8 mouse cellular contexts compared by ENCODE assay signal in the genomic region with DNA sequence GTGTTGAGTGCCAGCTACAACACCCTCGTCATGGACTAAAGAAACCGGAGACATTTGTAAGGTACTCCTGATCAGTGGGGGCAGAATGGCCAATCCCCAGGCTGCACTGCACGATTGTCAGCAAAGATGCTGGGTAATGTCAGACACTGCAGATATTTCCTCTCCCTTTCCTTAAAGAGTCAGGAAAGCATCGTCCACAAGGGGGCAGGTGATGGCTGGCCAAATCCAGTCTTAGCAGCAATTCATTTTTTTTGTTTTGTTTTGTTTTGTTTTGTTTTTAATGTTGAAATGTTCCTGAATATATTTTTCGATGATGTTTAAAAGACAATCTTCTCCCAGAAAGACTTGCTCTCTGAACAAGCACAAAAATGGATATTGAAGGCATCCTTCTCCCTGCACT. TPM values are rescaled to one million over a fixed set of nuclear protein-coding genes. Genes with fewer than 3 reads are reported as not detected.
A peak's percentile ranks its signal among the peaks of the same experiment; 100 is the strongest.
DNase-seq lines count a peak whose midpoint lies in the region; ATAC-seq and TF ChIP-seq lines count a peak whose summit lies in the region.

No protein-coding gene starts in this region.

- no peaks in the 10 kb centered on the region for H3K27me3 ChIP-seq in kidney, postnatal 0 days (ENCODE audit: insufficient read depth, low read length)
- no peaks in the 10 kb centered on the region for H3K27me3 ChIP-seq in kidney, embryonic 15.5 days
- no peaks in the 10 kb centered on the region for H3K27me3 ChIP-seq in neural tube, embryonic 15.5 days (replicated peaks)

- no peak overlapping the region for H3K4me3 ChIP-seq in kidney, postnatal 0 days (replicated peaks; ENCODE audit: low read depth, low read length)
- no peak overlapping the region for H3K4me3 ChIP-seq in kidney, embryonic 15.5 days (replicated peaks)
- H3K4me3 ChIP-seq in neural tube, embryonic 15.5 days (replicated peaks): no peak overlapping the region

- H3K4me1 ChIP-seq in kidney, postnatal 0 days (replicated peaks; ENCODE audit: insufficient read depth, low read length): no peaks in the 10 kb centered on the region
- peaks cover 11% of the 10 kb centered on the region for H3K4me1 ChIP-seq in kidney, embryonic 15.5 days
- H3K4me1 ChIP-seq in neural tube, embryonic 15.5 days: peaks cover 9% of the 10 kb centered on the region

- no peaks in the 10 kb centered on the region for H3K9me3 ChIP-seq in kidney, postnatal 0 days (replicated peaks; ENCODE audit: low read length)
- H3K9me3 ChIP-seq in kidney, embryonic 15.5 days (replicated peaks): no peaks in the 10 kb centered on the region
- no peaks in the 10 kb centered on the region for H3K9me3 ChIP-seq in neural tube, embryonic 15.5 days (replicated peaks)

- H3K27ac ChIP-seq in kidney, postnatal 0 days: no peak overlapping the region
- H3K27ac ChIP-seq in kidney, embryonic 15.5 days: no peak overlapping the region
- H3K27ac ChIP-seq in neural tube, embryonic 15.5 days (replicated peaks): no peak overlapping the region

- no peak overlapping the region for H3K9ac ChIP-seq in kidney, postnatal 0 days (ENCODE audit: low read depth, low read length)
- H3K9ac ChIP-seq in kidney, embryonic 15.5 days: no peak overlapping the region
- H3K9ac ChIP-seq in neural tube, embryonic 15.5 days (replicated peaks): no peak overlapping the region

- peak; percentile 58 for DNase-seq in CD4-positive, CD25-positive, alpha-beta regulatory T cell, adult 2 months (ENCODE audit: low read depth, low spot score)
- DNase-seq in kidney, postnatal 0 days (ENCODE audit: low spot score): no peak
- peak; percentile 14 for DNase-seq in CD4-positive helper T cell, adult 2 months (ENCODE audit: low read depth, low spot score)
- DNase-seq in kidney, postnatal 25 days: peak; percentile 43 to 67

- 38% methylated on average over 5 of the region's 5 CpGs for WGBS in kidney, postnatal 0 days
- WGBS in kidney, embryonic 15.5 days: 41% methylated on average over 5 of the region's 5 CpGs
- 51% methylated on average over 5 of the region's 5 CpGs for WGBS in neural tube, embryonic 15.5 days

- peak; percentile 71 for TF ChIP-seq CTCF in kidney, postnatal 0 days (IDR thresholded peaks at IDR 0.05; ENCODE audit: low read depth)

- H3K4me2 ChIP-seq in kidney, postnatal 0 days (ENCODE audit: low read length): no peak overlapping the region
- no peak overlapping the region for H3K4me2 ChIP-seq in kidney, embryonic 15.5 days
- H3K4me2 ChIP-seq in neural tube, embryonic 15.5 days: no peak overlapping the region

- no peaks in the 10 kb centered on the region for H3K36me3 ChIP-seq in kidney, postnatal 0 days (ENCODE audit: insufficient read depth, low read length)
- no peaks in the 10 kb centered on the region for H3K36me3 ChIP-seq in kidney, embryonic 15.5 days
- H3K36me3 ChIP-seq in neural tube, embryonic 15.5 days: no peaks in the 10 kb centered on the region

- ATAC-seq in CD4-positive, CD25-positive, alpha-beta regulatory T cell, adult 4 months: no peak
- no peak for ATAC-seq in kidney, postnatal 0 days (replicated peaks; ENCODE audit: low FRiP score, low read depth)
- ATAC-seq in kidney, embryonic 15.5 days (replicated peaks; ENCODE audit: low FRiP score): no peak
- ATAC-seq in frontal cortex, adult (ENCODE audit: low TSS enrichment): no peak
- ATAC-seq in neural tube, embryonic 15.5 days (ENCODE audit: low FRiP score): no peak

RNA-seq across cellular contexts. Expression of gene Slc25a5, which starts 15.9 kb away (rescaled TPM):
- 1,000 to 10,000 TPM; 1,213 to 1,312 TPM for polyA plus RNA-seq in CD4-positive, CD25-positive, alpha-beta regulatory T cell, adult 4 months (2017; shearing (Covaris generic))
- polyA plus RNA-seq in kidney, postnatal 0 days (2015; fragmentation: Nextera tagmentation; extraction: Ambion mirVana): 1,543 and 1,561 TPM in 2 replicates
- polyA plus RNA-seq in kidney, embryonic 15.5 days (2015; fragmentation: Nextera tagmentation; extraction: Ambion mirVana): 783 and 885 TPM in 2 replicates
- 530 and 612 TPM in 2 replicates for polyA plus RNA-seq in neural tube, embryonic 15.5 days (2015; fragmentation: Nextera tagmentation; extraction: Ambion mirVana)
